Mouse (Mus musculus) heart, postnatal 0 days (tissue): ENCODE results near the gene Scrt2. TPM values are rescaled to one million over a fixed set of nuclear protein-coding genes. Genes with fewer than 3 reads are reported as not detected.
"Not testable (repeated sequence)": the region's sequence is repeated elsewhere in the genome, so short reads cannot be mapped to it uniquely, and the experiment has no call there.

Source experiments
- ATAC-seq: fragments of 200-750 bp; cut with Nextera tagmentation; 2 replicates; pipeline ENCODE4 v1.8.0; 2017; ENCODE audit warnings: low read depth, moderate number of reproducible peaks, moderate library complexity; ENCODE audit not compliant: insufficient read depth
- DNase-seq: peaks from one replicate; pipeline ENCODE4 v3.0.0-alpha.2; 2016; ENCODE audit warnings: low spot score
- H3K27ac ChIP-seq: fragments of 300-500 bp; sonication (generic); 2 replicates; pipeline ENCODE4 v1.5.1; 2014; ENCODE audit warnings: low read depth, mild to moderate bottlenecking
- H3K27me3 ChIP-seq: fragments of 300-500 bp; sonication (generic); 2 replicates; pipeline ENCODE4 v1.6.1; 2014; ENCODE audit warnings: low read length, mixed read lengths; ENCODE audit not compliant: control insufficient read depth, insufficient read depth
- H3K36me3 ChIP-seq: fragments of 300-500 bp; sonication (generic); replicated peaks from 2 replicates; pipeline ENCODE4 v1.6.1; 2014; ENCODE audit warnings: low read length, mixed read lengths; ENCODE audit not compliant: control insufficient read depth, insufficient read depth
- H3K4me1 ChIP-seq: fragments of 300-500 bp; sonication (generic); 2 replicates; pipeline ENCODE4 v1.6.1; 2014; ENCODE audit warnings: antibody characterized with exemption; ENCODE audit not compliant: control insufficient read depth, insufficient read depth
- H3K4me2 ChIP-seq: fragments of 300-500 bp; sonication (generic); 2 replicates; pipeline ENCODE4 v1.6.1; 2014; ENCODE audit warnings: low read depth, mild to moderate bottlenecking, low read length, moderate library complexity
- H3K4me3 ChIP-seq: fragments of 300-500 bp; sonication (generic); 2 replicates; pipeline ENCODE4 v1.5.1; 2014; ENCODE audit warnings: low read depth, low read length
- H3K9ac ChIP-seq: fragments of 300-500 bp; sonication (generic); replicated peaks from 2 replicates; pipeline ENCODE4 v1.6.1; 2014; ENCODE audit warnings: low read depth, low read length, mixed read lengths
- H3K9me3 ChIP-seq: fragments of 300-500 bp; sonication (generic); replicated peaks from 2 replicates; pipeline ENCODE4 v1.6.1; 2016; ENCODE audit warnings: low read length; ENCODE audit not compliant: control insufficient read depth
- CTCF ChIP-seq: IDR thresholded peaks from 2 replicates; pipeline ENCODE4 v1.5.1; 2016; ENCODE audit warnings: antibody characterized with exemption, control low read depth, low read depth
- EP300 ChIP-seq: IDR thresholded peaks from 2 replicates; pipeline ENCODE4 v1.6.1; 2016; ENCODE audit warnings: antibody characterized with exemption, low read depth
- WGBS: fragments of 180-500 bp; shearing (Covaris S2); extraction: QIAGEN DNeasy Blood & Tissue Kit; methylation state at CpG from one replicate; pipeline ENCODE4 v1.1.7; 2014; 5-methylcytosine and 5-hydroxymethylcytosine counted together
- polyA plus RNA-seq: library from polyadenylated mRNA; unstranded; fragments of >200 nt; fragmentation: Nextera tagmentation; extraction: Ambion mirVana; gene quantifications from 2 replicates; pipeline ENCODE4 v1.2.1, GENCODE M21; 2015
- total RNA-seq: library from RNA; depleted of rRNA; stranded (reverse); fragments of >200 nt; gene quantifications from 2 replicates; pipeline ENCODE4 v1.2.3, GENCODE M21; 2014; ENCODE audit warnings: low replicate concordance

The Scrt2 gene
- total and polyA plus RNA-seq, 2 experiments from 2014 or later = not detected

DNA sequence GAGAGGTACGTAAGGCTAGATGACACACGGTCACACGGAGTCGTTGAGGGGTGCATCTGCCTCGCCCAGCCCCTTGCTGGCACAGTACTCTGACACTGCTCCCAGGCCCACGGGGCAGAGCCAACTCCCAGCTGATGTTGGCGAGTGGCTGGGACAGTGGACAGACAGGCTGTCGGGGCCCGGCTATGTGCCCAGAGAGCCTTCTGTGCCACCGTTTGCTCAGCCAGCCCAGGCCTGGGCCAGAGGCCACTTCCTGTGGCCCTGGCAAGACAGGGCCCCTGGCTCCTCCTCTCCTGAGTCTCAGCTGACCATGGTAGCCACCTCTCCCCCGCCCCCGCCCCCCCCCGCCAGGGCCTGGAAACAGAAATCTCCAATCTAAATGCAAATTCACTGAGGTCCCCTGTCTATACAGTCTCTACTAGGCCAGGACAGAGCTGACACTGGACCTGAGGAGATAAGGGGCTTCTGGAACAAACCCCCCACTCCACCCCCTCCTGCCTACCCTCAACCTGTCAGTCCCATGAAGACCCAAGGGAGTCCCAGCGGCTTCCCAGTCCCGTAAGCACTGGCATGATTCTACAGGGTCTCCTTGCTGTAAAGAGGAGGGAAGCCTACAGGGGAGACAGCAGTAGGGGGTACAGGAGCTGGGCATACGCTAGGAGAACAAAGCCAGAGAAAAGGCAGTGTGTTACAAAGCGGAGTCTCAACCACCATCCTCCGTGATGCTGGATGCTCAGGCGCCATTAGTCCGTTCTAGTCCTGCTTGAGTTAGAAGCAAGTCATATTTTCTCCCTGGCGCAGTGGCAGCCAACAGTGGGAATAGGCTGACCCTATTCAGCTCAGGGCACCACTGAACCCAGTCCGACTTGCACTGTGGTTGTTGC is 24.7 kb upstream of the Scrt2 start:
- H3K4me1 ChIP-seq = no peaks in the 10 kb centered on the region
- ATAC-seq (no peak), DNase-seq (no peak)
- no peak overlapping the region for H3K9ac ChIP-seq
- no peaks in the 10 kb centered on the region for H3K9me3 ChIP-seq
- H3K4me2 ChIP-seq = no peak overlapping the region
- no peak for TF ChIP-seq EP300
- TF ChIP-seq CTCF = no peak
- peaks cover 57% of the 10 kb centered on the region for H3K27me3 ChIP-seq
- 57% methylated on average over 21 of the region's 22 CpGs for WGBS
- no peak overlapping the region for H3K27ac ChIP-seq
- no peak overlapping the region for H3K4me3 ChIP-seq
- H3K36me3 ChIP-seq = no peaks in the 10 kb centered on the region

- no peak for ATAC-seq
These were observed 24.1 kb upstream of the Scrt2 start for GRCm38 (mm10) chr2:152057252-152057563.

GRCm38 (mm10) chr2:152062817-152063216 is 18.5 kb upstream of the Scrt2 start:
- peaks cover 12% of the 10 kb centered on the region; the same call in 1 of the 2 replicates for H3K27me3 ChIP-seq
- not testable (repeated sequence) for ATAC-seq, H3K9ac ChIP-seq, H3K27ac ChIP-seq, H3K4me3 ChIP-seq, H3K36me3 ChIP-seq, H3K4me1 ChIP-seq, H3K9me3 ChIP-seq, H3K4me2 ChIP-seq, DNase-seq
- WGBS = 69% methylated on average over 3 of the region's 3 CpGs

More at GRCm38 (mm10) chr2:152057252-152057563, 24.1 kb upstream of the Scrt2 start:
- peaks cover 52% of the 10 kb centered on the region for H3K27me3 ChIP-seq
- H3K27ac ChIP-seq = no peak overlapping the region
- H3K9ac ChIP-seq = no peak overlapping the region
- no peaks in the 10 kb centered on the region for H3K4me1 ChIP-seq
- 64% methylated on average over 9 of the region's 9 CpGs for WGBS
- no peak overlapping the region for H3K4me2 ChIP-seq
- H3K4me3 ChIP-seq = no peak overlapping the region
- DNase-seq = no peak
- H3K36me3 ChIP-seq = no peaks in the 10 kb centered on the region
- TF ChIP-seq EP300 (no peak), CTCF (no peak)
- no peaks in the 10 kb centered on the region for H3K9me3 ChIP-seq

DNA sequence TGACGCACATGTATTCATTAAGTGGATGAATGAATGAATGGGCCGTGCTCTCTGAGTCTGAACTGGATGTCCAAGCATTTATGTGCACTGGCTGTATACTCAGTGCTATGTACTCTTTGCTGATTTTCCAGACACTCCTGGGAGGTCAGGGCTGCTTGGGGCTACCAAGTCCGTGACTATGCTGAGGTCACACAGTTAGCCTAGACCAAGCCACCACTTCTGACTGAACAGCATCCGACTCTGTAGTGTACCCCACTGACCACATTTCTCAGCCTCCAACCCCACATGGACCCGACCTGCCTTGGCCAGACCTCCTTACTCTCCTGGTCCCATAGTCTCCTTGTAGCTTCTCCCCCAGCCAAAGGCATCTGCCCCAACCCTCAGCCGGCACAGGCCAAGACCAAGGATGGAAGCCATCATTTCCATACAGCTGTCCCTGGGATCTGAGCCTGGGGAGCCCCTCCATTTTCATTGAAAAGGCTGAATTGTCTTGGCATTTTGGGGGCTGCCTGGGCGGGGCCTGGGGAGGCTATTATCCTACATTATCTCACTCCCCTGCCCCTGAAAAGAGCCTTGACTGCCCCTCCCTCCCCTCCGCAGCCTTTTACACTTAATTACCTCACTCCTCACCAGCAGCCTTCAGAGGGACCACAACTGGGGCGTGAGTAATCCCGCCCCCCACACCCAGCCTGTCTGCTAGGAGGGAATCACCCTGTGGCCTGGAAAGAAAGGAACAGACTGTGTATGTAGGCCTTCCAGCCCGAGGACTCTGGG is 12.5 kb upstream of the Scrt2 start:
- Histone ChIP-seq H3K4me2 (no peak overlapping the region), H3K27me3 (peaks cover 20% of the 10 kb centered on the region; the same call in 1 of the 2 replicates), H3K4me1 (no peaks in the 10 kb centered on the region), H3K4me3 (no peak overlapping the region), H3K27ac (no peak overlapping the region), H3K36me3 (no peaks in the 10 kb centered on the region), H3K9me3 (no peaks in the 10 kb centered on the region), H3K9ac (no peak overlapping the region)
- DNase-seq (no peak), ATAC-seq (no peak)
- WGBS = 44% methylated on average over 11 of the region's 11 CpGs
- TF ChIP-seq EP300 = no peak
- no peak for TF ChIP-seq CTCF

DNA sequence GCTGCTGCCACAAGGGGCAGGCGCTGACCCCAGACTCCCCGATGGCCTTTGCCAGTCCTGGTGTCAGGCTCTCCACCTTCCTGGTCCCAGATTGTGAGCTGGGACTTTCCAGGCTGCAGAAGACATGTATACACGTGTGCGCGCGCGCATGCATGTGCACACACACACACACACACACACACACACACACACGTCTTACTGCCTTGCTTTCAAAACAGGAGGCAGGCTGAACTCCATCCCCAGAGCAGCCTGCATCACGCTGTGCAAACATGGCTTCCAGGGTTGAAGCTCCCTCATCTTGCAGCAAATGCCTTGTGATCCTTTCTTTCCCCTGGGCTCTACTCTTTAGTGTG is 11.9 kb upstream of the Scrt2 start:
- Histone ChIP-seq H3K9ac (no peak overlapping the region), H3K4me3 (no peak overlapping the region), H3K36me3 (no peaks in the 10 kb centered on the region), H3K4me2 (no peak overlapping the region), H3K27ac (no peak overlapping the region), H3K4me1 (no peaks in the 10 kb centered on the region), H3K27me3 (peaks cover 21% of the 10 kb centered on the region; the same call in 1 of the 2 replicates), H3K9me3 (no peaks in the 10 kb centered on the region)
- WGBS = 63% methylated on average over 9 of the region's 9 CpGs
- ATAC-seq = no peak
- no peak for DNase-seq
- TF ChIP-seq EP300 = no peak
- no peak for TF ChIP-seq CTCF
